Mouse (Mus musculus): ENCODE data around the gene Lrrk1. TPM values are rescaled to one million over a fixed set of nuclear protein-coding genes. Genes with fewer than 3 reads are reported as not detected.

Gene Lrrk1
- polyA plus RNA-seq, 1 experiment from 2014 or later: 4.7 TPM

- DNase-seq (ENCODE audit: low spot score): no peak
- no peak overlapping the region for H3K27ac ChIP-seq
- peaks cover 14% of the 10 kb centered on the region for H3K4me1 ChIP-seq (replicated peaks)
- no peaks in the 10 kb centered on the region for H3K36me3 ChIP-seq
- H3K27me3 ChIP-seq (ENCODE audit: insufficient read depth, poor library complexity, severe bottlenecking): peaks cover 6% of the 10 kb centered on the region; the same call in 1 of the 2 replicates
- WGBS: 83% methylated on average over 4 of the region's 4 CpGs
- H3K4me3 ChIP-seq: no peak overlapping the region
- H3K9me3 ChIP-seq: no peaks in the 10 kb centered on the region
These were observed 16.7 kb upstream of the Lrrk1 start for GRCm38 (mm10) chr7:66404802-66405201.

GRCm38 (mm10) chr7:66404141-66404540, 16.0 kb upstream of the Lrrk1 start:
- DNase-seq (ENCODE audit: low spot score): no peak
- 84% methylated on average over 10 of the region's 10 CpGs for WGBS
- no peaks in the 10 kb centered on the region for H3K36me3 ChIP-seq

GRCm38 (mm10) chr7:66402876-66403275, 14.7 kb upstream of the Lrrk1 start:
- no peak for DNase-seq (ENCODE audit: low spot score)
- Histone ChIP-seq H3K9me3 (no peaks in the 10 kb centered on the region), H3K4me3 (no peak overlapping the region), H3K4me1 (replicated peaks) (peaks cover 16% of the 10 kb centered on the region), H3K27me3 (ENCODE audit: insufficient read depth, poor library complexity, severe bottlenecking) (peaks cover 6% of the 10 kb centered on the region; the same call in 1 of the 2 replicates), H3K36me3 (no peaks in the 10 kb centered on the region), H3K27ac (no peak overlapping the region)
- WGBS: 89% methylated on average over 5 of the region's 5 CpGs

More at GRCm38 (mm10) chr7:66404141-66404540, 16.0 kb upstream of the Lrrk1 start:
- H3K27me3 ChIP-seq (ENCODE audit: insufficient read depth, poor library complexity, severe bottlenecking): peaks cover 6% of the 10 kb centered on the region; the same call in 1 of the 2 replicates
- H3K4me3 ChIP-seq: no peak overlapping the region
- H3K27ac ChIP-seq: no peak overlapping the region
- peaks cover 14% of the 10 kb centered on the region for H3K4me1 ChIP-seq (replicated peaks)
- H3K9me3 ChIP-seq: no peaks in the 10 kb centered on the region

- H3K27ac ChIP-seq: no peak overlapping the region
- H3K4me1 ChIP-seq (replicated peaks): peaks cover 24% of the 10 kb centered on the region
- H3K9me3 ChIP-seq: no peaks in the 10 kb centered on the region
- no peaks in the 10 kb centered on the region for H3K36me3 ChIP-seq
- 59% methylated on average over 8 of the region's 8 CpGs for WGBS
- no peak overlapping the region for H3K4me3 ChIP-seq
- H3K27me3 ChIP-seq (ENCODE audit: insufficient read depth, poor library complexity, severe bottlenecking): no peaks in the 10 kb centered on the region
- DNase-seq (ENCODE audit: low spot score): no peak
These were observed 13.5 kb upstream of the Lrrk1 start for GRCm38 (mm10) chr7:66401605-66402004.

- Histone ChIP-seq H3K4me1 (replicated peaks) (peaks cover 11% of the 10 kb centered on the region), H3K4me3 (no peak overlapping the region), H3K9me3 (no peaks in the 10 kb centered on the region), H3K27ac (no peak overlapping the region), H3K36me3 (no peaks in the 10 kb centered on the region), H3K27me3 (ENCODE audit: insufficient read depth, poor library complexity, severe bottlenecking) (no peaks in the 10 kb centered on the region)
- DNase-seq (ENCODE audit: low spot score): no peak
- WGBS: 24% methylated on average over 3 of the region's 3 CpGs
These were observed 9.1 kb upstream of the Lrrk1 start for GRCm38 (mm10) chr7:66397288-66397687.

- Histone ChIP-seq H3K36me3 (no peaks in the 10 kb centered on the region), H3K27me3 (ENCODE audit: insufficient read depth, poor library complexity, severe bottlenecking) (peaks cover 18% of the 10 kb centered on the region), H3K27ac (peak overlapping the region; percentile 92; the same call in 1 of the 2 replicates), H3K4me1 (replicated peaks) (peaks cover 18% of the 10 kb centered on the region), H3K9me3 (no peaks in the 10 kb centered on the region), H3K4me3 (peak overlapping the region; percentile 75)
- peak; percentile 71 for DNase-seq (ENCODE audit: low spot score)
- WGBS: 15% methylated on average over 28 of the region's 28 CpGs
These were observed 727 bp upstream of the Lrrk1 start for GRCm38 (mm10) chr7:66388621-66389532.

GRCm38 (mm10) chr7:66387419-66387812, 734 bp downstream of the Lrrk1 start:
- Histone ChIP-seq H3K27ac (peak overlapping the region; percentile 92; the same call in 1 of the 2 replicates), H3K4me3 (peak overlapping the region; percentile 75), H3K27me3 (ENCODE audit: insufficient read depth, poor library complexity, severe bottlenecking) (peaks cover 18% of the 10 kb centered on the region), H3K4me1 (replicated peaks) (peaks cover 18% of the 10 kb centered on the region), H3K36me3 (no peaks in the 10 kb centered on the region), H3K9me3 (no peaks in the 10 kb centered on the region)
- WGBS: 2% methylated on average over 13 of the region's 13 CpGs
- DNase-seq (ENCODE audit: low spot score): peak; percentile 30

GRCm38 (mm10) chr7:66386411-66386810, 1.7 kb downstream of the Lrrk1 start:
- no peak overlapping the region for H3K27ac ChIP-seq
- H3K9me3 ChIP-seq: no peaks in the 10 kb centered on the region
- H3K27me3 ChIP-seq (ENCODE audit: insufficient read depth, poor library complexity, severe bottlenecking): peaks cover 18% of the 10 kb centered on the region
- H3K4me3 ChIP-seq: no peak overlapping the region
- no peak for DNase-seq (ENCODE audit: low spot score)
- 86% methylated on average over 6 of the region's 6 CpGs for WGBS
- no peaks in the 10 kb centered on the region for H3K36me3 ChIP-seq
- H3K4me1 ChIP-seq (replicated peaks): peaks cover 18% of the 10 kb centered on the region

GRCm38 (mm10) chr7:66385826-66386225, 2.3 kb downstream of the Lrrk1 start:
- Histone ChIP-seq H3K4me3 (no peak overlapping the region), H3K27me3 (ENCODE audit: insufficient read depth, poor library complexity, severe bottlenecking) (peaks cover 18% of the 10 kb centered on the region)
- WGBS: 95% methylated on average over 12 of the region's 12 CpGs

GRCm38 (mm10) chr7:66384891-66385290, 3.3 kb downstream of the Lrrk1 start:
- Histone ChIP-seq H3K4me3 (no peak overlapping the region), H3K9me3 (no peaks in the 10 kb centered on the region), H3K27me3 (ENCODE audit: insufficient read depth, poor library complexity, severe bottlenecking) (peaks cover 18% of the 10 kb centered on the region), H3K4me1 (replicated peaks) (peaks cover 18% of the 10 kb centered on the region), H3K27ac (no peak overlapping the region), H3K36me3 (no peaks in the 10 kb centered on the region)
- 92% methylated on average over 8 of the region's 8 CpGs for WGBS
- no peak for DNase-seq (ENCODE audit: low spot score)

More at GRCm38 (mm10) chr7:66385826-66386225, 2.3 kb downstream of the Lrrk1 start:
- H3K27ac ChIP-seq: no peak overlapping the region
- no peak for DNase-seq (ENCODE audit: low spot score)
- H3K9me3 ChIP-seq: no peaks in the 10 kb centered on the region
- H3K36me3 ChIP-seq: no peaks in the 10 kb centered on the region
- H3K4me1 ChIP-seq (replicated peaks): peaks cover 18% of the 10 kb centered on the region

- no peaks in the 10 kb centered on the region for H3K36me3 ChIP-seq
- peaks cover 18% of the 10 kb centered on the region for H3K27me3 ChIP-seq (ENCODE audit: insufficient read depth, poor library complexity, severe bottlenecking)
- no peak overlapping the region for H3K4me3 ChIP-seq
- no peak overlapping the region for H3K27ac ChIP-seq
- peaks cover 18% of the 10 kb centered on the region for H3K4me1 ChIP-seq (replicated peaks)
- DNase-seq (ENCODE audit: low spot score): no peak
- no peaks in the 10 kb centered on the region for H3K9me3 ChIP-seq
- 84% methylated on average over 5 of the region's 5 CpGs for WGBS
These were observed 3.9 kb downstream of the Lrrk1 start for GRCm38 (mm10) chr7:66384213-66384612.

GRCm38 (mm10) chr7:66376560-66376959, 11.6 kb downstream of the Lrrk1 start:
- Histone ChIP-seq H3K9me3 (no peaks in the 10 kb centered on the region), H3K4me1 (replicated peaks) (0 out of 2 replicates have a peak, but pooled peaks cover 7% of the 10 kb centered on the region), H3K36me3 (no peaks in the 10 kb centered on the region), H3K27ac (peak overlapping the region; percentile 23; the same call in 1 of the 2 replicates), H3K27me3 (ENCODE audit: insufficient read depth, poor library complexity, severe bottlenecking) (no peaks in the 10 kb centered on the region), H3K4me3 (no peak overlapping the region)
- WGBS: 88% methylated on average over 10 of the region's 10 CpGs
- no peak for DNase-seq (ENCODE audit: low spot score)

- no peak for DNase-seq (ENCODE audit: low spot score)
- WGBS: 89% methylated on average over 4 of the region's 4 CpGs
- Histone ChIP-seq H3K4me3 (no peak overlapping the region), H3K27me3 (ENCODE audit: insufficient read depth, poor library complexity, severe bottlenecking) (no peaks in the 10 kb centered on the region), H3K9me3 (no peaks in the 10 kb centered on the region), H3K4me1 (replicated peaks) (0 out of 2 replicates have a peak, but pooled peaks cover 7% of the 10 kb centered on the region), H3K36me3 (no peaks in the 10 kb centered on the region), H3K27ac (0 out of 2 replicates have a peak overlapping the region, but pooled peaks have one; percentile 16)
These were observed 12.4 kb downstream of the Lrrk1 start for GRCm38 (mm10) chr7:66375736-66376135.
